Mouse (Mus musculus): Measurements from ENCODE around the gene 9130230L23Rik.

GRCm38 (mm10) chr5:65999106-65999505 lies 5.0 kb downstream of the 9130230L23Rik start:
- TF ChIP-seq POLR2A (IDR thresholded peaks at IDR 0.05; ENCODE audit: low read depth, low read length) (no peak), CTCF (IDR thresholded peaks at IDR 0.05; ENCODE audit: borderline replicate concordance, insufficient read depth, low read length) (no peak)

Measured in embryonic fibroblast, embryonic 13.5 days (primary cell).